Mouse (Mus musculus) myocyte (in vitro differentiated cells): ENCODE measurements around the gene Insig2.

ENCODE experiments used
- CEBPB ChIP-seq: IDR thresholded peaks from 2 replicates; pipeline ENCODE4 v1.6.1; 2011; ENCODE audit warnings: mild to moderate bottlenecking, moderate library complexity; ENCODE audit not compliant: poor library complexity, insufficient read depth, severe bottlenecking
- E2F4 ChIP-seq: IDR thresholded peaks from one replicate; pipeline ENCODE4 v1.6.1; 2011; ENCODE audit warnings: mild to moderate bottlenecking, control low read depth, moderate library complexity; ENCODE audit not compliant: insufficient read depth
- MAX ChIP-seq: IDR thresholded peaks from one replicate; pipeline ENCODE4 v1.6.1; 2011; ENCODE audit warnings: low read depth, mild to moderate bottlenecking, control low read depth
- MYOG ChIP-seq, 3 experiments: IDR thresholded peaks; one replicate each; pipeline ENCODE4 v1.6.1; 2011; ENCODE audit warnings: control low read depth in 2 of 3, low read depth in 2 of 3, mild to moderate bottlenecking in 2 of 3; ENCODE audit not compliant: insufficient read length in 2 of 3, control insufficient read depth in 1 of 3, insufficient read depth in 1 of 3
- POLR2A ChIP-seq: IDR thresholded peaks from one replicate; pipeline ENCODE4 v1.6.1; 2011; ENCODE audit warnings: low read depth, mild to moderate bottlenecking, control low read depth, moderate library complexity; ENCODE audit not compliant: insufficient read length
- POLR2AphosphoS2 ChIP-seq: IDR thresholded peaks from one replicate; pipeline ENCODE4 v1.6.1; 2011; ENCODE audit warnings: low read depth, control low read depth; ENCODE audit not compliant: insufficient read length
- REST ChIP-seq: IDR thresholded peaks from one replicate; pipeline ENCODE4 v1.6.1; 2011; ENCODE audit warnings: mild to moderate bottlenecking, control low read depth, moderate library complexity; ENCODE audit not compliant: insufficient read depth, insufficient read length
- SRF ChIP-seq: IDR thresholded peaks from one replicate; pipeline ENCODE4 v1.6.1; 2011; ENCODE audit warnings: low read depth; ENCODE audit not compliant: control insufficient read depth, insufficient read length
- TCF12 ChIP-seq: IDR thresholded peaks from one replicate; pipeline ENCODE4 v1.6.1; 2011; ENCODE audit warnings: mild to moderate bottlenecking, control low read depth; ENCODE audit not compliant: poor library complexity, insufficient read depth, severe bottlenecking
- USF1 ChIP-seq: IDR thresholded peaks from one replicate; pipeline ENCODE4 v1.6.1; 2011; ENCODE audit warnings: low read depth, mild to moderate bottlenecking, control low read depth, moderate library complexity

DNA sequence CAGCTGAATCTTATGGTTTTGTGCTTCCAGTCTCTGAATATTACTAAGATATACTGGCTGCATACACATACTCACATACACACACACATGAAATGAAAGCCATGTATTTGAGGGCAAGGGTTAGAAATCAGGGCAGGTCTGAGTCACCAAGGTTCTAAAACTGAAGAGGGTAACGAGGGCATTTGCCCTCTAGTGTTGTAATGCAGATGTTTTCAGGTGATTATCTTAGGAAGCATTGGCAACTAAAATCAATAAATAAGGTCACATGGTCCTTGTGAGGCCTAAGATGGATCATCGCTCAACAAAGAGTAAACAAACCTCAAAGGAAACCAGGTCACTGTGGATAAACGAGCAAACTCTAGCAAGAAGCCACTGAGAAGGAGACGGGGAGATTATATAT lies 3.4 kb upstream of the Insig2 start:
- no peak for TF ChIP-seq POLR2A
- no peak for TF ChIP-seq TCF12
- no peak for TF ChIP-seq E2F4
- TF ChIP-seq SRF: no peak
- no peak for TF ChIP-seq CEBPB
- TF ChIP-seq USF1: no peak
- TF ChIP-seq MAX: no peak
- TF ChIP-seq REST: no peak
- no peak for TF ChIP-seq MYOG (IDR thresholded peaks at IDR 0.05; ENCODE audit: control insufficient read depth in 1 of 3, insufficient read depth in 1 of 3, insufficient read length in 2 of 3, low read depth in 2 of 3)
- TF ChIP-seq POLR2AphosphoS2: no peak
